Mouse (Mus musculus) forebrain, embryonic 15.5 days (tissue): ENCODE data around the gene Lpar6. TPM values are rescaled to one million over a fixed set of nuclear protein-coding genes. Genes with fewer than 3 reads are reported as not detected.

Experiments
- ATAC-seq: fragments of 200-750 bp; cut with Nextera tagmentation; replicated peaks from 2 replicates; pipeline ENCODE4 v1.8.0; 2017; ENCODE audit warnings: mild to moderate bottlenecking, moderate TSS enrichment, moderate library complexity
- H3K27ac ChIP-seq: fragments of 300-500 bp; sonication (generic); replicated peaks from 2 replicates; pipeline ENCODE4 v1.5.1; 2015; ENCODE audit warnings: mild to moderate bottlenecking, inconsistent platforms
- H3K27me3 ChIP-seq: fragments of 300-500 bp; sonication (generic); 2 replicates; pipeline ENCODE4 v1.6.1; 2015; ENCODE audit warnings: inconsistent platforms
- H3K36me3 ChIP-seq: fragments of 300-500 bp; sonication (generic); 2 replicates; pipeline ENCODE4 v1.6.1; 2015; ENCODE audit warnings: mild to moderate bottlenecking, inconsistent platforms
- H3K4me1 ChIP-seq: fragments of 300-500 bp; sonication (generic); 2 replicates; pipeline ENCODE4 v1.6.1; 2015; ENCODE audit warnings: inconsistent platforms
- H3K4me2 ChIP-seq: fragments of 300-500 bp; sonication (generic); replicated peaks from 2 replicates; pipeline ENCODE4 v1.6.1; 2015; ENCODE audit warnings: mild to moderate bottlenecking, inconsistent platforms
- H3K4me3 ChIP-seq: fragments of 300-500 bp; sonication (generic); 2 replicates; pipeline ENCODE4 v1.5.1; 2015; ENCODE audit warnings: mild to moderate bottlenecking, inconsistent platforms
- H3K9ac ChIP-seq: fragments of 300-500 bp; sonication (generic); replicated peaks from 2 replicates; pipeline ENCODE4 v1.6.1; 2015; ENCODE audit warnings: mild to moderate bottlenecking, inconsistent platforms
- H3K9me3 ChIP-seq: fragments of 300-500 bp; sonication (generic); 2 replicates; pipeline ENCODE4 v1.6.1; 2016; ENCODE audit warnings: inconsistent platforms
- WGBS: fragments of 180-500 bp; shearing (Covaris S2); methylation state at CpG from one replicate; pipeline ENCODE4 v1.1.7; 2015; ENCODE audit warnings: mixed read lengths; 5-methylcytosine and 5-hydroxymethylcytosine counted together
- microRNA counts: library from miRNA; unstranded; fragments of <30 nt; microRNA quantifications from one replicate; lab custom pipeline; 2016
- microRNA-seq: library from miRNA; unstranded; fragments of <30 nt; microRNA quantifications from one replicate; pipeline ENCODE4, GENCODE M21; 2016
- polyA plus RNA-seq: library from polyadenylated mRNA; unstranded; fragments of >200 nt; fragmentation: Nextera tagmentation; extraction: Ambion mirVana; gene quantifications from 2 replicates; pipeline ENCODE4 v1.2.1, GENCODE M21; 2015

Lpar6 gene
- polyA plus RNA-seq, 1 experiment from 2014 or later = 4.9 TPM

GRCm38 (mm10) chr14:73262210-73262609 lies 24.5 kb downstream of the Lpar6 start:
- Histone ChIP-seq H3K27me3 (no peaks in the 10 kb centered on the region), H3K4me3 (no peak overlapping the region), H3K36me3 (peaks cover 20% of the 10 kb centered on the region), H3K27ac (no peak overlapping the region), H3K9me3 (peaks cover 5% of the 10 kb centered on the region; the same call in 1 of the 2 replicates), H3K9ac (no peak overlapping the region), H3K4me2 (no peak overlapping the region), H3K4me1 (no peaks in the 10 kb centered on the region)
- no peak for ATAC-seq
- 93% methylated on average over 9 of the region's 9 CpGs for WGBS

- no peaks in the 10 kb centered on the region for H3K27me3 ChIP-seq
- no peak overlapping the region for H3K9ac ChIP-seq
- H3K36me3 ChIP-seq = peaks cover 24% of the 10 kb centered on the region
- no peaks in the 10 kb centered on the region for H3K4me1 ChIP-seq
- peaks cover 5% of the 10 kb centered on the region; the same call in 1 of the 2 replicates for H3K9me3 ChIP-seq
- no peak for ATAC-seq
- H3K27ac ChIP-seq = no peak overlapping the region
- H3K4me3 ChIP-seq = no peak overlapping the region
- H3K4me2 ChIP-seq = no peak overlapping the region
- WGBS = 91% methylated on average over 3 of the region's 3 CpGs
Observed at GRCm38 (mm10) chr14:73266166-73266565, 28.5 kb downstream of the Lpar6 start.

DNA sequence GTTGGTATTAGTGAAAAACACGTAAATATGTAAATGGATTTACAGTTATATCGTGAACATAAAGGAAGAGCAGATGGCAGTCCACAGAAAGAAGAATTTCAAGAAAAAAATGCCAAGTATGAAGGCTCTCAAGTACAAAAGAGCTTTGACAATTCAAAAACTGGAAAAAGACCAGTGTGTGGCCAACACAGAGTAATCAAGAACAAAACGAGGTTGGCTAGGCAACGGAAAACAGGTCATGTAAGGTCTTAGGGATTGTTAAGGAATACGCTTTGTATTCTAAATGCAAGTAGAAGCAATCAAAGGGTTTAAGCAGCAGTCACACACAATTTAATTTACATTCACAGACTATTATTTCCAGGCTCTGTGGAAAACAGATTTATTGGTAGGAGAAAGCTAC lies 34.1 kb downstream of the Lpar6 start:
- Histone ChIP-seq H3K27me3 (no peaks in the 10 kb centered on the region), H3K4me1 (peaks cover 12% of the 10 kb centered on the region; the same call in 1 of the 2 replicates), H3K9me3 (no peaks in the 10 kb centered on the region), H3K9ac (no peak overlapping the region), H3K36me3 (peaks cover 6% of the 10 kb centered on the region; the same call in 1 of the 2 replicates), H3K4me2 (no peak overlapping the region), H3K27ac (no peak overlapping the region), H3K4me3 (no peak overlapping the region)
- WGBS = 16% methylated on average over 5 of the region's 5 CpGs
- ATAC-seq = no peak

- no peaks in the 10 kb centered on the region for H3K27me3 ChIP-seq
- H3K9me3 ChIP-seq = no peaks in the 10 kb centered on the region
- ATAC-seq = no peak
- H3K9ac ChIP-seq = no peak overlapping the region
- H3K4me3 ChIP-seq = no peak overlapping the region
- no peaks in the 10 kb centered on the region for H3K4me1 ChIP-seq
- H3K36me3 ChIP-seq = 0 out of 2 replicates have a peak, but pooled peaks cover 7% of the 10 kb centered on the region
- no peak overlapping the region for H3K27ac ChIP-seq
- 89% methylated on average over 6 of the region's 6 CpGs for WGBS
- H3K4me2 ChIP-seq = no peak overlapping the region
Observed at GRCm38 (mm10) chr14:73279096-73279495, 41.4 kb downstream of the Lpar6 start.

DNA sequence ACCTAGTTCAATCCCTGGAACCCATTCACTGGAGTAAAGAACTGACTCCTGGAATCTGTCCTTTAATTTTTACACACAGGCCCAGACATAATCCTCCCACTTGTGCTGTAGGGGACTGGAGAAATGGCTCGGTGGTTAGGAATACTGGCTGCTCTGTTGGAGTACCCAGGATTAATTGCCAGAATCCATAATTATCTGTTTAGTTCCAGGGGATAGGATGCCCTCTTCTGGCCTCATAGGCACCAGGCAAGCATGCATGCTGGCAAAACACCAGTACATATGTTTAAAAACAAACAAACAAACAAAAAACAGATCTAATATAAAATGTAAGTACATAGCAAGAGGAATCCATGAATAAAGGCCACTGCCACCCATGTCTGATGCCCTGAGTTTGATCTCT lies 43.3 kb downstream of the Lpar6 start:
- Histone ChIP-seq H3K9ac (no peak overlapping the region), H3K27me3 (no peaks in the 10 kb centered on the region), H3K4me3 (no peak overlapping the region), H3K4me1 (no peaks in the 10 kb centered on the region), H3K27ac (no peak overlapping the region), H3K9me3 (no peaks in the 10 kb centered on the region), H3K4me2 (no peak overlapping the region), H3K36me3 (0 out of 2 replicates have a peak, but pooled peaks cover 6% of the 10 kb centered on the region)
- WGBS = 5% methylated on average over 1 of the region's 1 CpGs
- no peak for ATAC-seq

DNA sequence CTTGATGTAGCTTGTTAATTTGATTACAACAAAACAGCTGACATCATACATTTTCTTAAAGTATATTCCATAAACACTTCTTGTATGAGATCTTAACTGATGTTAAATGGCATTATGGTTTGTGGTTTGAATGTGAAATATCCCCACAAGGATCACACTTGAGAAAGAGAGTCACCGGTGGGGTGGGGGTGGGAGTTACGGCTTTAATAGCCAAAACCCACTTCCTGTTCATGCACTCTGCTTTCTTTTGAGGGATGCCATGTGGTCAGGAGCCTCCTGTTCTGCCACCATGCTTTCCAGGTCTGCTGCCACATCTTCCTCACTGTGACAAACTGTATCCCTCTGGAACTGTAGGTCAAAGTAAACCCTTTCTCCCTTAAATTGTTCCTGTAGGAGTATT lies 52.2 kb downstream of the Lpar6 start:
- no peak for ATAC-seq
- Histone ChIP-seq H3K27me3 (no peaks in the 10 kb centered on the region), H3K4me1 (no peaks in the 10 kb centered on the region), H3K4me2 (no peak overlapping the region), H3K36me3 (0 out of 2 replicates have a peak, but pooled peaks cover 3% of the 10 kb centered on the region), H3K9ac (no peak overlapping the region), H3K9me3 (no peaks in the 10 kb centered on the region), H3K4me3 (no peak overlapping the region), H3K27ac (no peak overlapping the region)
- 97% methylated on average over 2 of the region's 2 CpGs for WGBS

GRCm38 (mm10) chr14:73292434-73292833 lies 54.7 kb downstream of the Lpar6 start:
- Histone ChIP-seq H3K4me1 (no peaks in the 10 kb centered on the region), H3K4me2 (no peak overlapping the region), H3K27me3 (no peaks in the 10 kb centered on the region), H3K9ac (no peak overlapping the region), H3K4me3 (no peak overlapping the region), H3K9me3 (no peaks in the 10 kb centered on the region), H3K27ac (no peak overlapping the region), H3K36me3 (0 out of 2 replicates have a peak, but pooled peaks cover 3% of the 10 kb centered on the region)
- ATAC-seq = no peak
- 7% methylated on average over 1 of the region's 1 CpGs for WGBS

MicroRNAs encoded within 50 kb of the gene (microRNA counts, 519-probe panel; counts per million panel counts)
- not detected for microRNA mmu-miR-687 (lab: Ali Mortazavi, UCI)

Small RNA genes lying within 50 kb of the gene (microRNA-seq; reads per million reads assigned to microRNA genes)
- not detected for gene Mir687

Other genes with a start within 250 kb of the Lpar6 start
- gene Cysltr2, start 188.8 kb upstream of the Lpar6 start, polyA plus RNA-seq = 0.42 TPM in 1 of 2 replicates, not detected in the other
- gene Rcbtb2, start 114.9 kb upstream of the Lpar6 start, polyA plus RNA-seq = 87.5 and 90.8 TPM in 2 replicates
- gene Rb1, start 87.9 kb downstream of the Lpar6 start, polyA plus RNA-seq = 19.4 and 32.5 TPM in 2 replicates
- 640 and 665 TPM in 2 replicates for gene Itm2b, start 147.4 kb downstream of the Lpar6 start, polyA plus RNA-seq